Mouse (Mus musculus): ENCODE data around the gene Ywhah. TPM values are rescaled to one million over a fixed set of nuclear protein-coding genes. Genes with fewer than 3 reads are reported as not detected.

Ywhah gene
- polyA plus RNA-seq, 1 experiment = 41.2 TPM

GRCm38 (mm10) chr5:33011132-33012106, 7.2 kb upstream of the Ywhah start:
- H3K36me3 ChIP-seq (ENCODE audit: control insufficient read depth, insufficient read depth, low read length) = no peaks in the 10 kb centered on the region
- H3K4me1 ChIP-seq (ENCODE audit: control insufficient read depth, insufficient read depth, low read length) = peaks cover under 1% of the 10 kb centered on the region
- H3K4me3 ChIP-seq (ENCODE audit: control insufficient read depth, low read depth, low read length) = no peak overlapping the region
- no peak overlapping the region for H3K27ac ChIP-seq (ENCODE audit: control insufficient read depth, insufficient read depth, low read depth, low read length)
- TF ChIP-seq POLR2A (IDR thresholded peaks at IDR 0.05; ENCODE audit: control insufficient read depth, low read depth, low read length) (no peak), CTCF (IDR thresholded peaks at IDR 0.05; ENCODE audit: control insufficient read depth, insufficient read depth, insufficient replicate concordance, low read depth, low read length) (no peak)
- no peaks in the 10 kb centered on the region for H3K27me3 ChIP-seq (ENCODE audit: control insufficient read depth, insufficient read depth, low read length)

GRCm38 (mm10) chr5:33014096-33014495, 4.5 kb upstream of the Ywhah start:
- Histone ChIP-seq H3K36me3 (ENCODE audit: control insufficient read depth, insufficient read depth, low read length) (no peaks in the 10 kb centered on the region), H3K27ac (ENCODE audit: control insufficient read depth, insufficient read depth, low read depth, low read length) (no peak overlapping the region), H3K4me3 (ENCODE audit: control insufficient read depth, low read depth, low read length) (no peak overlapping the region), H3K4me1 (ENCODE audit: control insufficient read depth, insufficient read depth, low read length) (peaks cover 8% of the 10 kb centered on the region), H3K27me3 (ENCODE audit: control insufficient read depth, insufficient read depth, low read length) (no peaks in the 10 kb centered on the region)
- no peak for TF ChIP-seq CTCF (IDR thresholded peaks at IDR 0.05; ENCODE audit: control insufficient read depth, insufficient read depth, insufficient replicate concordance, low read depth, low read length)
- no peak for TF ChIP-seq POLR2A (IDR thresholded peaks at IDR 0.05; ENCODE audit: control insufficient read depth, low read depth, low read length)

GRCm38 (mm10) chr5:33015579-33015978, 3.0 kb upstream of the Ywhah start:
- no peaks in the 10 kb centered on the region for H3K27me3 ChIP-seq (ENCODE audit: control insufficient read depth, insufficient read depth, low read length)
- peaks cover 11% of the 10 kb centered on the region for H3K4me1 ChIP-seq (ENCODE audit: control insufficient read depth, insufficient read depth, low read length)
- TF ChIP-seq CTCF (IDR thresholded peaks at IDR 0.05; ENCODE audit: control insufficient read depth, insufficient read depth, insufficient replicate concordance, low read depth, low read length) = no peak
- TF ChIP-seq POLR2A (IDR thresholded peaks at IDR 0.05; ENCODE audit: control insufficient read depth, low read depth, low read length) = no peak
- H3K27ac ChIP-seq (ENCODE audit: control insufficient read depth, insufficient read depth, low read depth, low read length) = peak overlapping the region; percentile 71
- H3K36me3 ChIP-seq (ENCODE audit: control insufficient read depth, insufficient read depth, low read length) = peaks cover 2% of the 10 kb centered on the region
- no peak overlapping the region for H3K4me3 ChIP-seq (ENCODE audit: control insufficient read depth, low read depth, low read length)

DNA sequence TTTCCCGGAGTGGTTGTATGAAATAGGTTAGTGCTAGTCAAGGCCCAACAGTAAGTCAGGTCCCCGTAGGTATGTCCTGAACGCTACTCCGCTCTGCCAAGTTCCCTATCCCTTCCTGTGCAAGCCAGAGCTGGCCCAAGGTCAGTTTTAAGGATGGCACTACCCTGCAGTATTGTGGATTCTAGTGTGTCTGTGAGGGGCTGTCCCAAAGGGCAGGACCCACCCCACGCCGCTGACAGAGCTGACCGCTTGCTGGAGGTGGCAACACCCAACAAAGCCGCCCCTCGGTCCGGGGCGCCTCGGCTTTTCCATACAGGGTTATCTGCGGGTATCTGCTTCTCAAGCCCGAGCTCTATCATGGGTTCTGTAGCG, 441 bp upstream of the Ywhah start:
- Histone ChIP-seq H3K27me3 (ENCODE audit: control insufficient read depth, insufficient read depth, low read length) (no peaks in the 10 kb centered on the region), H3K4me1 (ENCODE audit: control insufficient read depth, insufficient read depth, low read length) (peaks cover 11% of the 10 kb centered on the region), H3K36me3 (ENCODE audit: control insufficient read depth, insufficient read depth, low read length) (peaks cover 2% of the 10 kb centered on the region), H3K27ac (ENCODE audit: control insufficient read depth, insufficient read depth, low read depth, low read length) (peak overlapping the region; percentile 100), H3K4me3 (ENCODE audit: control insufficient read depth, low read depth, low read length) (peak overlapping the region; percentile 89)
- no peak for TF ChIP-seq POLR2A (IDR thresholded peaks at IDR 0.05; ENCODE audit: control insufficient read depth, low read depth, low read length)
- TF ChIP-seq CTCF (IDR thresholded peaks at IDR 0.05; ENCODE audit: control insufficient read depth, insufficient read depth, insufficient replicate concordance, low read depth, low read length) = no peak

GRCm38 (mm10) chr5:33019426-33019821, 808 bp downstream of the Ywhah start:
- TF ChIP-seq CTCF (IDR thresholded peaks at IDR 0.05; ENCODE audit: control insufficient read depth, insufficient read depth, insufficient replicate concordance, low read depth, low read length) (no peak), POLR2A (IDR thresholded peaks at IDR 0.05; ENCODE audit: control insufficient read depth, low read depth, low read length) (no peak)
- H3K4me3 ChIP-seq (ENCODE audit: control insufficient read depth, low read depth, low read length) = peak overlapping the region; percentile 95
- H3K27ac ChIP-seq (ENCODE audit: control insufficient read depth, insufficient read depth, low read depth, low read length) = peak overlapping the region; percentile 98
- peaks cover 11% of the 10 kb centered on the region for H3K4me1 ChIP-seq (ENCODE audit: control insufficient read depth, insufficient read depth, low read length)
- peaks cover 2% of the 10 kb centered on the region for H3K36me3 ChIP-seq (ENCODE audit: control insufficient read depth, insufficient read depth, low read length)
- H3K27me3 ChIP-seq (ENCODE audit: control insufficient read depth, insufficient read depth, low read length) = no peaks in the 10 kb centered on the region

DNA sequence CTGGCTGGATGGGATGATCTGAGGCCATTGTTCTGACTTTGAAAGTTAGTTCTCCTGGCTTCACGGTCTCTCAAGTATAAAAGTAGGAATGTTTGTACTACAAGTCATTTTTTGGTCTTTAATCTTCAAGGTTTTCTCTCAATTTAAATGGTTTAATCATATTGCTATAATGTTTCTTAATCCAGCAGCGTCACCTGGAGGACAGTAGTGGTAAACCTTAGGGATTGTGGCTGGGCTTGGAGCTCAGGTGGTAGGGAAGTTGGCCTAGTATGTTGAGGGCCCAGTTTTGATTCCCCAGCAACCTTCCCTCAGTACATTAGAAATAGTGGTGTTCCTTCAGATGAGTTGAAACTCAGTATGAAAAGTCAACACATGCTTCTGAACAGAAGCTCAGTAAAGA, 3.0 kb downstream of the Ywhah start:
- Histone ChIP-seq H3K27ac (ENCODE audit: control insufficient read depth, insufficient read depth, low read depth, low read length) (no peak overlapping the region), H3K4me3 (ENCODE audit: control insufficient read depth, low read depth, low read length) (no peak overlapping the region), H3K27me3 (ENCODE audit: control insufficient read depth, insufficient read depth, low read length) (no peaks in the 10 kb centered on the region), H3K4me1 (ENCODE audit: control insufficient read depth, insufficient read depth, low read length) (peaks cover 9% of the 10 kb centered on the region), H3K36me3 (ENCODE audit: control insufficient read depth, insufficient read depth, low read length) (peaks cover 2% of the 10 kb centered on the region)
- TF ChIP-seq CTCF (IDR thresholded peaks at IDR 0.05; ENCODE audit: control insufficient read depth, insufficient read depth, insufficient replicate concordance, low read depth, low read length) (no peak), POLR2A (IDR thresholded peaks at IDR 0.05; ENCODE audit: control insufficient read depth, low read depth, low read length) (no peak)

- H3K4me1 ChIP-seq (ENCODE audit: control insufficient read depth, insufficient read depth, low read length) = peaks cover 3% of the 10 kb centered on the region
- TF ChIP-seq CTCF (IDR thresholded peaks at IDR 0.05; ENCODE audit: control insufficient read depth, insufficient read depth, insufficient replicate concordance, low read depth, low read length) (no peak), POLR2A (IDR thresholded peaks at IDR 0.05; ENCODE audit: control insufficient read depth, low read depth, low read length) (no peak)
- peaks cover 2% of the 10 kb centered on the region for H3K36me3 ChIP-seq (ENCODE audit: control insufficient read depth, insufficient read depth, low read length)
- no peak overlapping the region for H3K4me3 ChIP-seq (ENCODE audit: control insufficient read depth, low read depth, low read length)
- no peaks in the 10 kb centered on the region for H3K27me3 ChIP-seq (ENCODE audit: control insufficient read depth, insufficient read depth, low read length)
- H3K27ac ChIP-seq (ENCODE audit: control insufficient read depth, insufficient read depth, low read depth, low read length) = no peak overlapping the region
These were observed 4.7 kb downstream of the Ywhah start for GRCm38 (mm10) chr5:33023337-33023736.

Data from testis, adult 2 months (tissue).